Mouse (Mus musculus) megakaryocyte, embryonic 14.5 days (primary cell): Measurements from ENCODE around the gene Tarm1. TPM values are rescaled to one million over a fixed set of nuclear protein-coding genes. Genes with fewer than 3 reads are reported as not detected.

Experiments
- H3K27me3 ChIP-seq: replicated peaks from 2 replicates; pipeline ENCODE3; 2012; ENCODE audit warnings: inconsistent platforms
- H3K36me3 ChIP-seq: replicated peaks from 2 replicates; pipeline ENCODE3; 2012; ENCODE audit warnings: low read length, inconsistent platforms, mixed read lengths
- H3K4me1 ChIP-seq: 2 replicates; pipeline ENCODE4 v1.6.1; 2012; ENCODE audit warnings: inconsistent platforms
- H3K4me3 ChIP-seq: replicated peaks from 2 replicates; pipeline ENCODE3; 2012; ENCODE audit warnings: moderate library complexity, mild to moderate bottlenecking, inconsistent platforms
- H3K9me3 ChIP-seq: 2 replicates; pipeline ENCODE4 v1.6.1; 2012; ENCODE audit warnings: inconsistent platforms
- FLI1 ChIP-seq: IDR thresholded peaks from 2 replicates; pipeline ENCODE4 v1.6.1; 2012; ENCODE audit warnings: low read length, inconsistent platforms, mixed read lengths
- GATA1 ChIP-seq: IDR thresholded peaks from 3 replicates; pipeline ENCODE4 v1.6.1; 2012; ENCODE audit warnings: mixed read lengths, low read length, inconsistent platforms, borderline replicate concordance
- polyA plus RNA-seq: library from polyadenylated mRNA; stranded (reverse); fragments of >175 nt; gene quantifications from 2 replicates; pipeline ENCODE4 v1.2.3, GENCODE M21; 2012; ENCODE audit warnings: low replicate concordance; ENCODE audit not compliant: insufficient read depth

The Tarm1 gene
- not detected in 2 replicates for polyA plus RNA-seq

GRCm38 (mm10) chr7:3502439-3502838 is at the start of gene Tarm1:
Gene Tarm1, minus strand, starts transcription at chr7:3502624.
- TF ChIP-seq GATA1 (no peak), FLI1 (no peak)
- Histone ChIP-seq H3K27me3 (no peaks in the 10 kb centered on the region), H3K9me3 (no peaks in the 10 kb centered on the region), H3K4me1 (peaks cover 4% of the 10 kb centered on the region; the same call in 1 of the 2 replicates), H3K36me3 (no peaks in the 10 kb centered on the region), H3K4me3 (peak within 1 kb of the TSS; percentile 12)

GRCm38 (mm10) chr7:3505913-3506312 is 3.5 kb upstream of the Tarm1 start:
- no peaks in the 10 kb centered on the region for H3K27me3 ChIP-seq
- no peaks in the 10 kb centered on the region for H3K9me3 ChIP-seq
- no peak for TF ChIP-seq GATA1
- TF ChIP-seq FLI1: no peak
- H3K4me3 ChIP-seq: no peak overlapping the region
- peaks cover 4% of the 10 kb centered on the region; the same call in 1 of the 2 replicates for H3K4me1 ChIP-seq
- H3K36me3 ChIP-seq: no peaks in the 10 kb centered on the region

GRCm38 (mm10) chr7:3500406-3500805 is 2.0 kb downstream of the Tarm1 start:
- Histone ChIP-seq H3K4me1 (peaks cover 7% of the 10 kb centered on the region; the same call in 1 of the 2 replicates), H3K4me3 (no peak overlapping the region), H3K36me3 (no peaks in the 10 kb centered on the region), H3K27me3 (no peaks in the 10 kb centered on the region), H3K9me3 (no peaks in the 10 kb centered on the region)
- TF ChIP-seq GATA1 (no peak), FLI1 (no peak)

GRCm38 (mm10) chr7:3481948-3482608 is 20.3 kb downstream of the Tarm1 start:
- H3K4me3 ChIP-seq: no peak overlapping the region
- H3K27me3 ChIP-seq: no peaks in the 10 kb centered on the region
- no peaks in the 10 kb centered on the region for H3K36me3 ChIP-seq
- TF ChIP-seq FLI1: no peak
- TF ChIP-seq GATA1: no peak
- H3K9me3 ChIP-seq: peaks cover 27% of the 10 kb centered on the region
- H3K4me1 ChIP-seq: no peaks in the 10 kb centered on the region

GRCm38 (mm10) chr7:3476728-3477127 is 25.7 kb downstream of the Tarm1 start:
- peaks cover 11% of the 10 kb centered on the region for H3K9me3 ChIP-seq
- no peak overlapping the region for H3K4me3 ChIP-seq
- no peaks in the 10 kb centered on the region for H3K36me3 ChIP-seq
- H3K4me1 ChIP-seq: no peaks in the 10 kb centered on the region
- TF ChIP-seq GATA1 (no peak), FLI1 (no peak)
- peaks cover 4% of the 10 kb centered on the region for H3K27me3 ChIP-seq

GRCm38 (mm10) chr7:3474291-3475080 is 27.9 kb downstream of the Tarm1 start:
- Histone ChIP-seq H3K9me3 (no peaks in the 10 kb centered on the region), H3K27me3 (peaks cover 4% of the 10 kb centered on the region), H3K4me3 (peak overlapping the region; percentile 75), H3K36me3 (no peaks in the 10 kb centered on the region), H3K4me1 (no peaks in the 10 kb centered on the region)
- TF ChIP-seq GATA1: no peak
- no peak for TF ChIP-seq FLI1

GRCm38 (mm10) chr7:3472774-3473173 is 29.6 kb downstream of the Tarm1 start:
- H3K36me3 ChIP-seq: no peaks in the 10 kb centered on the region
- H3K9me3 ChIP-seq: no peaks in the 10 kb centered on the region
- H3K4me1 ChIP-seq: no peaks in the 10 kb centered on the region
- no peak for TF ChIP-seq FLI1
- TF ChIP-seq GATA1: no peak
- no peak overlapping the region for H3K4me3 ChIP-seq
- peaks cover 4% of the 10 kb centered on the region for H3K27me3 ChIP-seq

GRCm38 (mm10) chr7:3468614-3469013 is 33.8 kb downstream of the Tarm1 start:
- TF ChIP-seq FLI1: no peak
- TF ChIP-seq GATA1: no peak
- no peaks in the 10 kb centered on the region for H3K9me3 ChIP-seq

GRCm38 (mm10) chr7:3463306-3463705 is 39.1 kb downstream of the Tarm1 start:
- Histone ChIP-seq H3K9me3 (peaks cover 9% of the 10 kb centered on the region), H3K27me3 (no peaks in the 10 kb centered on the region), H3K4me3 (no peak overlapping the region), H3K36me3 (no peaks in the 10 kb centered on the region), H3K4me1 (no peaks in the 10 kb centered on the region)
- TF ChIP-seq GATA1: no peak

More at GRCm38 (mm10) chr7:3468614-3469013, 33.8 kb downstream of the Tarm1 start:
- Histone ChIP-seq H3K27me3 (peaks cover 2% of the 10 kb centered on the region), H3K36me3 (no peaks in the 10 kb centered on the region), H3K4me1 (no peaks in the 10 kb centered on the region), H3K4me3 (no peak overlapping the region)

- H3K27me3 ChIP-seq: no peaks in the 10 kb centered on the region
- H3K4me1 ChIP-seq: no peaks in the 10 kb centered on the region
- TF ChIP-seq GATA1 (no peak), FLI1 (no peak)
- peaks cover 9% of the 10 kb centered on the region for H3K9me3 ChIP-seq
- no peaks in the 10 kb centered on the region for H3K36me3 ChIP-seq
- no peak overlapping the region for H3K4me3 ChIP-seq
Observed at GRCm38 (mm10) chr7:3460261-3460660, 42.2 kb downstream of the Tarm1 start.
